ENCODE assay signal across 10 mouse cellular contexts in the genomic region with DNA sequence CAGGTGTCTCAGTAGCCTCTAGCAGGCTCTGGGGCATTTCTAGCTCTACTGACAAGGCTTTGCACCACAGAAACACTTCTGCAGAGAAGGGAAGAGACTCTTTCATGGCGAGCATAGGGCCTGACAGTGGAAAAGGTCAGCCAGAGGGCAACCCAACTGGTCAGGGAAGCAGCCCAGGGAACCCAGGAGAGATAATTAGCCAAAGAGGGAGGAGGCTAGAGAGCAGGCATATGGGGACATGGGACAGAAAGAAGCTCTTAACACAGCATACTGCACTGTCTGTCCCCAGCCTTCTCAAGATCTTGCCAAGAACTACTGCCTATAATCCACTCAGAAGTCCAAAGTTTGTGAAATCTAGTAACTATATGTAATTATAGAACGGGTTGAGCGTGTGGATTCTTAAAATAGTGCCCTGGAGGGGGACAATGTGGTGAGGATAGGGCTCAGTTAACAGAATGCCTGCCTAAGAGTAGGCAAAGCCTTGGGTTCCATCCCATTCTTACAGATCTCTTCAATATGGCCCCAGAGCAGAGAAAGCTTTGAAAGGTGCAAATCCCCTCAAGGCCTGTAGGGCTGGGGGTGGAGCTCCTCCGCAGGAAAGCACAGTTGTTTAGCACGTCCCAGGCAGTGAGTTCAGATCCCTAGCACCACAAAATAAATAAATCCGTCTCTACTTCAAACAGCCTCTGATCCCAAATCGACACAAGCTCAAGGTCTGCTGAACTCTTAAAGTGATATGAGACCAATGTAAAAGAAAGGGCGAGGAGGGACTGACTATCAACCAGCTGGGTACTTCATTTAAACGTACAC. TPM values are rescaled to one million over a fixed set of nuclear protein-coding genes. Genes with fewer than 3 reads are reported as not detected.
DNase-seq lines count a peak whose midpoint lies in the region; ATAC-seq lines count a peak whose summit lies in the region.
"Had no signal": no experiment of that assay in that cellular context is flagged by ENCODE, and none has a peak within 500 bp of the region (broad histone marks: within the 10 kb centered on the region; RNA-seq: fewer than 3 reads in every experiment).

No protein-coding gene starts in this region.

- no peak overlapping the region for H3K4me2 ChIP-seq in liver, embryonic 16.5 days (ENCODE audit: low read depth, low read length)
- no peak overlapping the region for H3K4me2 ChIP-seq in liver, embryonic 12.5 days
- H3K4me2 ChIP-seq in intestine, embryonic 14.5 days (ENCODE audit: low read length): peak overlapping the region; percentile 70
- H3K4me2 ChIP-seq in stomach, embryonic 14.5 days (replicated peaks; ENCODE audit: low read depth, low read length): peak overlapping the region; percentile 62
- H3K4me2 ChIP-seq: liver, embryonic 13.5 days had no signal

- H3K27me3 ChIP-seq in liver, embryonic 16.5 days (ENCODE audit: control insufficient read depth, insufficient read depth, low read depth, low read length): peaks cover 18% of the 10 kb centered on the region
- peaks cover 53% of the 10 kb centered on the region for H3K27me3 ChIP-seq in liver, embryonic 12.5 days (replicated peaks)
- H3K27me3 ChIP-seq in intestine, embryonic 14.5 days (replicated peaks; ENCODE audit: control insufficient read depth, insufficient read depth, low read length): no peaks in the 10 kb centered on the region
- no peaks in the 10 kb centered on the region for H3K27me3 ChIP-seq in stomach, embryonic 14.5 days (ENCODE audit: control insufficient read depth, insufficient read depth, low read length)

- ATAC-seq in cerebellum, adult (ENCODE audit: insufficient number of reproducible peaks, low FRiP score, low TSS enrichment): peak; percentile 37; the same call in 1 of the 2 replicates
- no peak for ATAC-seq in liver, embryonic 16.5 days (ENCODE audit: low read depth)
- ATAC-seq in liver, embryonic 12.5 days: no peak
- ATAC-seq in intestine, embryonic 14.5 days (replicated peaks; ENCODE audit: low FRiP score, low TSS enrichment, low read depth): no peak
- no peak for ATAC-seq in stomach, embryonic 14.5 days (ENCODE audit: insufficient number of reproducible peaks, insufficient read depth, low FRiP score, low read depth)

- H3K27ac ChIP-seq in liver, embryonic 16.5 days (ENCODE audit: low read length): peak overlapping the region; percentile 72; the same call in 1 of the 2 replicates
- no peak overlapping the region for H3K27ac ChIP-seq in liver, embryonic 12.5 days
- no peak overlapping the region for H3K27ac ChIP-seq in intestine, embryonic 14.5 days (ENCODE audit: low read depth)
- H3K27ac ChIP-seq in stomach, embryonic 14.5 days (ENCODE audit: low read length): no peak overlapping the region
- H3K27ac ChIP-seq: liver, embryonic 13.5 days had no signal

- no peaks in the 10 kb centered on the region for H3K36me3 ChIP-seq in liver, embryonic 16.5 days (ENCODE audit: control insufficient read depth, insufficient read depth)
- H3K36me3 ChIP-seq in liver, embryonic 12.5 days: no peaks in the 10 kb centered on the region
- H3K36me3 ChIP-seq in intestine, embryonic 14.5 days (ENCODE audit: control insufficient read depth, insufficient read depth, low read length): no peaks in the 10 kb centered on the region
- no peaks in the 10 kb centered on the region for H3K36me3 ChIP-seq in stomach, embryonic 14.5 days (ENCODE audit: control insufficient read depth, insufficient read depth, low read length)
- H3K36me3 ChIP-seq: liver, embryonic 13.5 days had no signal

- WGBS in liver, embryonic 16.5 days (ENCODE audit: insufficient replicate concordance): 53% methylated on average over 9 of the region's 9 CpGs
- 47% methylated on average over 9 of the region's 9 CpGs for WGBS in liver, embryonic 12.5 days (ENCODE audit: insufficient replicate concordance)
- 49% methylated on average over 9 of the region's 9 CpGs for WGBS in intestine, embryonic 14.5 days
- WGBS in stomach, embryonic 14.5 days: 41% methylated on average over 9 of the region's 9 CpGs

- no peaks in the 10 kb centered on the region for H3K9me3 ChIP-seq in liver, embryonic 16.5 days (replicated peaks; ENCODE audit: control insufficient read depth, low read length)
- no peaks in the 10 kb centered on the region for H3K9me3 ChIP-seq in liver, embryonic 12.5 days (replicated peaks)
- H3K9me3 ChIP-seq in intestine, embryonic 14.5 days (ENCODE audit: control insufficient read depth, low read length): no peaks in the 10 kb centered on the region
- H3K9me3 ChIP-seq in stomach, embryonic 14.5 days (ENCODE audit: control insufficient read depth, low read depth, low read length): no peaks in the 10 kb centered on the region
- H3K9me3 ChIP-seq: liver, embryonic 13.5 days had no signal

- no peak overlapping the region for H3K4me3 ChIP-seq in liver, embryonic 16.5 days (ENCODE audit: low read depth, low read length)
- no peak overlapping the region for H3K4me3 ChIP-seq in liver, embryonic 12.5 days
- peak overlapping the region; percentile 97 for H3K4me3 ChIP-seq in intestine, embryonic 14.5 days (ENCODE audit: low read depth, low read length)
- peak overlapping the region; percentile 4; the same call in 1 of the 2 replicates for H3K4me3 ChIP-seq in stomach, embryonic 14.5 days (ENCODE audit: low read depth, low read length)
- H3K4me3 ChIP-seq: liver, embryonic 13.5 days had no signal

- peaks cover 3% of the 10 kb centered on the region for H3K4me1 ChIP-seq in liver, embryonic 16.5 days (ENCODE audit: control insufficient read depth, low read depth, low read length)
- peaks cover 54% of the 10 kb centered on the region for H3K4me1 ChIP-seq in liver, embryonic 12.5 days
- H3K4me1 ChIP-seq in intestine, embryonic 14.5 days (replicated peaks; ENCODE audit: control insufficient read depth, insufficient read depth, low read length): peaks cover 72% of the 10 kb centered on the region
- H3K4me1 ChIP-seq in stomach, embryonic 14.5 days (ENCODE audit: control insufficient read depth, insufficient read depth, low read length): peaks cover 49% of the 10 kb centered on the region

- no peak for DNase-seq in cerebellum, postnatal 25 days
- DNase-seq in intestine, embryonic 14.5 days (ENCODE audit: low spot score): no peak
- DNase-seq in retina, postnatal 1 day: no peak
- no peak for DNase-seq in c-Kit-positive CD71-positive TER-119-positive erythroid progenitor cells, embryonic 14.5 days (ENCODE audit: low spot score)
- DNase-seq: adrenal gland, postnatal 10 days; liver, embryonic 13.5 days had no signal

- H3K9ac ChIP-seq in liver, embryonic 16.5 days (ENCODE audit: low read depth, low read length): no peak overlapping the region
- H3K9ac ChIP-seq in liver, embryonic 12.5 days: no peak overlapping the region
- H3K9ac ChIP-seq in intestine, embryonic 14.5 days (ENCODE audit: low read length): no peak overlapping the region
- no peak overlapping the region for H3K9ac ChIP-seq in stomach, embryonic 14.5 days (replicated peaks; ENCODE audit: low read depth, low read length)
- H3K9ac ChIP-seq: liver, embryonic 13.5 days had no signal

RNA-seq across cellular contexts. Expression of gene Lrig1, which starts 4.6 kb away (rescaled TPM):
- polyA plus RNA-seq in liver, embryonic 16.5 days (2015; fragmentation: Nextera tagmentation; extraction: Ambion mirVana): 2.7 and 4.5 TPM in 2 replicates
- 2.4 and 2.8 TPM in 2 replicates for polyA plus RNA-seq in liver, embryonic 12.5 days (2016; fragmentation: Nextera tagmentation; extraction: Ambion mirVana)
- polyA plus RNA-seq in intestine, embryonic 14.5 days (2014; fragmentation: Nextera tagmentation; extraction: Ambion mirVana): 32.8 and 35.2 TPM in 2 replicates
- polyA plus RNA-seq in stomach, embryonic 14.5 days (2014; fragmentation: Nextera tagmentation; extraction: Ambion mirVana): 49.3 and 51.7 TPM in 2 replicates

Comparison
In these comparisons a context has a peak if more than half of its experiments do, and no peak if none do; other contexts are left out.
1. H3K4me2 ChIP-seq: peak in intestine, embryonic 14.5 days (single experiment) and stomach, embryonic 14.5 days (single experiment); none in liver, embryonic 16.5 days (single experiment) and liver, embryonic 12.5 days (single experiment).
2. H3K4me3 ChIP-seq: peak in intestine, embryonic 14.5 days (single experiment) and stomach, embryonic 14.5 days (single experiment); none in liver, embryonic 16.5 days (single experiment) and liver, embryonic 12.5 days (single experiment).